Mouse (Mus musculus): Measurements from ENCODE around the gene Fgfr2.

Fgfr2 gene

DNA sequence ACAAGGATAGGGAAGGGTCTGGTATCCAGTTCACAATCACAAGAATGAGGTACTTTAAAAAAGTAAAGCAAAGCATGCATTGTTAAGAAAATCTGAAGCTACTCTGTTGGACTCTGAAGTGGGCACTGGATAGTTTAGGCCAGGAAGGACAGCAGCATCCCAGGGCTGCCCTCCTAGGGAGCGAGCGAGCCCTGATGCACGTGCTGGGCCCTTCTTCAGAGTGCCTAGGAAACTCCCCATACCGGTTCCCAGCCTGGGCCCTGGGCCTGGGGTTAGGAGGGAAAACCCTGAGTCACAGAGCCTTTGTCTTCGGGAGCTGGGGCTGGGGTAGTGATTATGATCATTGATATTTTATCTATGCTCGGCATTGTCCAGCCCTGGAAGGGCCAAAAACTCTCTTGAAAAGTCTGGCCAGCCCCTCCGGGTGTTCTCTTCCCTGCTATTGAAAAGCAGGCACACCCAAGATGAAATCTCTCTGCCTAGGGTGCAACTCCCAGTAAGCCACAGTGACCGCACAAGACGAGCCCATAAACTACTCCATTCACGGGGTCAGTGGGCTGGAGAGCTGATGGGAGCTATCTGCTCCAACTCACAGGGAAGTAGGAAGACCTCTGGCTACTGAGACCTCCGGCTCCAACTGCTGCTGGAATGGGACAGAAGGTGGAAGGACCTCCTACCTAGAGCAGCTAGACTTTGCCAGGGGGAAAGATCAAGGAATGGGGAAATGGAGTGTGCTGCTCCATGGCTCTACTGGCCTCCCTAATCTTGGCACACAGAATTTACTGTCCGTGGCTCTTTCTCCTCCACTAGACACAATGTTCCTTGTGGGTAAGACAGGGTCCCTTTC lies 354.4 kb downstream of the Fgfr2 start:
- no peak for DNase-seq

GRCm38 (mm10) chr7:132767999-132768370 lies 355.2 kb downstream of the Fgfr2 start:
- no peak for DNase-seq

DNA sequence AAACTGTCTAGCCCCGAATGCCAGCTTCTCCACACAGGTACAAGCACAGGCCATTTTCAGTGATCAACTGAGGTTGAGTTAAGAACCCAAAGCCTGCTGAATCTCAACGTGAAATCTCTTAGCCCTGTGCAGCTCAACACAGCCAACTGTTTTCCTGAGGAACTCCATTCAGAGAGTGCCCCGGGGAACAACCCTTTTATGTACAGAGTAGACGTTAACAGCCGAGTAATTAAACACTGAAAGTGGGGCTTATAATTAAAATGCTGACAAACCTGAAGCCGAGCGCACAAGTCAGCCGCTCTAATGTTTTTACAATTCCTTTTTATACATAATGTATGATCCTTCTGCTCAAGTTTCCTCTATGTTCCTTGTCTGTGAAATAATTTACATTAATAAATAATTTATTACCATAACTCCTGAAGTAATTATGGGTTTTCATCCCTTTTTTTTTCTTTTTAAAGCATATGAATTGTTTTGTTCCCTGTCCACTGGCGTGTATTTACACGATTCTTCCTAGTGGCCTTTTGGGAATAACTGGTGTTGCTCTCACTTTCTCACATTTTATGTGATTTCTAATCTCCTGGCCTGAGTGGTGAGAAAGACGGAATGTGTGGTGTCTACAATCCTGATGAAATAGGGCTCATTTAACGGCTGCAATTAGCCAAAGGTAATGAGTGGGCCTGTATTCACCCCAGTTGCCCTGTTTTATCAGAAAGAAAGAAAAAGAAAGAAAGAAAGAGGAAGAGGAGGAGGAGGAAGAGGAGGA lies 355.7 kb downstream of the Fgfr2 start:
- no peak for DNase-seq

GRCm38 (mm10) chr7:132766235-132766871 lies 356.8 kb downstream of the Fgfr2 start:
- DNase-seq, result peak; percentile 54

- DNase-seq, result no peak
These were observed 357.4 kb downstream of the Fgfr2 start for GRCm38 (mm10) chr7:132765629-132766186.

- DNase-seq, result no peak
These were observed 358.2 kb downstream of the Fgfr2 start for GRCm38 (mm10) chr7:132764896-132765491.

DNA sequence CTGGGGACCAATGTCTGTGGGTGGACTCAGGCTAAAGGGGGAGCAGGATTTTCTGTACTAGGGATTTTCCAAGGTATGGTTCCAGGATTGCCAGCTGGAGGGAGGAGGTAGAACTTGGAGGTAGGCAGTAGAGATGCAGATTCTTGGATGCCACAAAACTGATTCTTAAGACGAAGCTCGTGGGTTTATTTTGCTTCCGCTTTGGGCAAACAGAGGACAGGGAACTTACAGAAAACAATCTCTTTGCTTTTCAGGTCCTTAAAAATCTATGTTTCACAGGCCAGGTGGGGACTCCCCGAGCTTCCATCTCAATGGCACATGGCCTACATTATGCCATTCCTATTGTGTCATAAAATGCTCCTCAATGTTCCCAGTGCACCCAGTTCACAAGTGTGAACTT lies 358.8 kb downstream of the Fgfr2 start:
- DNase-seq, result no peak

- no peak for DNase-seq
These were observed 359.2 kb downstream of the Fgfr2 start for GRCm38 (mm10) chr7:132763911-132764310.

DNA sequence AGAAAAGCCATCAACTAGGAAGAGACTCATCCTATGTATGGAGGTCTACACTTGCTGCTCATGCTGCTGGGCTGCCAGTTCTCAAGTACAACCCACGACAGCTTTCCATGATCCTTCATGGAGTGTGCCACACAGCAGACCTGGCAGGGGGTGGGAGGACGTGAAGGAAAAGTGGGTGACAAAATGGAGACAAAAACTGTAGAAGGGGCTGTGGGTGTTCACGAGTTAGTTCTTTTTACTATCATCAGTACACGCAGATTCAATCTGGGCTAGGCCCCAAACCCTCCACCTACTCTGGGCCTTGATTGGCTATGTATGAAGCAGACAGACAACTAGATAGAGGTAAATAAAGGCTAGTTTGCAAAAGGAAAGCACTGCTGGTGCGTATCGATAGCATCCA lies 359.8 kb downstream of the Fgfr2 start:
- no peak for DNase-seq

DNA sequence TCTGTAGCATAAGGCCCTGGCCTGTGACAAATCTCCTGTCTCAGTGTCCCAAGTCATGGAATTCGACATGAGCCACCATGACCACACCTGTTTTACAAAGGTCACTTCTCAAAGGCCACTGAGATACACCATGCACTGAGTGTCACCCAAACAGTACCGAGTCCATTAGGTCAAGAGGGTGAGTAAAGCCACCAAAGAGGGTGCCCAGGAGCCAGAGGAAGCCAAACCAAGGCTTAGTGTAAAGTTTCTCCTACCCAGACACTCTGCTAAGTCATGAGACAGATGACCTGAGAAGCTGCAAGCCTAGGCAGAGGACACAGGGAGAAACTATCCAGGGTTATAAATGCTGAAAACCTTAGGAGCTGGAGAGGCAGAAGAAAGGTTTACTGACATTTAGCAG lies 361.7 kb downstream of the Fgfr2 start:
- no peak for DNase-seq

DNA sequence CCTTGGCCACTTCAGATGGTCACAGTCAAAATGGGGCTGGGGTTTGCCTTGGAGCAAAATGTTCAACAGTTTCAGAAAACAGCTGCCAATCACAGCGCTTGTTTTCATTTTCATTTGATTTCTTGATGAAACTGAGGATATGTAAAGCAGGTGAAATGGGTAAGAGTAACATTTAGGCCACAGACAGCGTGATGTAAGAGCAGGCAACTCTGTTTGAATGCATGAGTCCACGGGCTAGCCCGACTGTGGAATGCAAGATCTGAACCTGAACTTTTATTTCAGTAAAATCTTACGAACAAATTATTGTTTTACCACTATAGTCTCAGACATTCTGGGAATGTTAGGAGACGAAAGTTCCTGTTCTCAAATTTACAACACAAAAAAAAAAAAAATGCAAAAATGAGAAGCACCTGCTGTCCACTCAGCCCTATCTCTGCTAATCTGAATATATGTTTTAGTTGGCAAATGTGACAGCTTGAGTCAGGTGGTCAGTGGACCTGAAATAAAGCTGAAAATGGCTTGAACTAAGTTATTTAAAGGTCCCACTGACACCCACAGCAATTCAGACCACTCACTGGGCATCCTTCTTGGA lies 362.5 kb downstream of the Fgfr2 start:
- DNase-seq, result no peak

DNA sequence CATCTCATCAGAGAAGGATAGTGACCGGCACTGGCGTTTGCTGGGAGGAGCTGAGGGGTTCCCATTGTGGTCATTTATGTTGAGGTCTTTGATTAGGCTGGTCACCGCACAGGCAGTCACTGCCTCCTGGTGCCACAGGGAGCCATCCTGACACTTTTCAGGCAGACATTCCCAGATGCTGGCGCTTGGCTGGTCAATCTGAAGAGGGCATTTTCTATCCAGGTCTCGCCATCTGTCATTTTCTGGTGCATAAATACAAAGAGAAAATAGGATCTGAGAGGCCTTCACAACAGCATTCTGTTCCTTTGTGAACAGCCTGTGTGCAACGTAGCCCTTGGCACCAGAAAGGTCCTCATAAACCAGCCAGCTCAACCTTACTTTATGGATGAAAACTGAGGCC lies 363.2 kb downstream of the Fgfr2 start:
- no peak for DNase-seq

DNA sequence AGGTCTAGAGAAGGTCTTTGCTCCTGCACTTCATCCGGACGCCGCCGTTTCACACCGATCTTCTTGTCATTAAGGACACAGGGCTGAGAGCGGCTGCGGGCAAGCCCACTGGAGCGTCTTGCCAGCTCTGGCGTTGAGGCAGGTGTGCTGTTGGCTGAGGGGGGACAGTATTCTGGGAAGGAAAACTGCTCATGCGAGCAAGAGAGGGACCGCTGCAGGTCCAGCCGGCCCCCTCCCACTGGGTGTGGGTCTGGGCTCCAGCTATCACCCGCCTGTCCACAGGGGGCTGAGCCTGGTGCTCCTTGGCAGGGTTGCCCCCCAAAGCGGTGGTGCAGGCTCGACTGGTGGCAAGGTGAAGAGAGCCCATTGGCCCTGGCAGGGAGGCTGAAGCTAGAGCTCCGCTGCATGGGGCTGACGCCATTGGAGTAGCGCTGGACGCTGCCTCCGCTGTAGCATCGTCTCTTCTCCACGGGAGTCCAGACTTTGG lies 363.7 kb downstream of the Fgfr2 start:
- no peak for DNase-seq

- no peak for DNase-seq
These were observed 364.3 kb downstream of the Fgfr2 start for GRCm38 (mm10) chr7:132758875-132759274.

GRCm38 (mm10) chr7:132756325-132756724 lies 366.8 kb downstream of the Fgfr2 start:
- no peak for DNase-seq

DNA sequence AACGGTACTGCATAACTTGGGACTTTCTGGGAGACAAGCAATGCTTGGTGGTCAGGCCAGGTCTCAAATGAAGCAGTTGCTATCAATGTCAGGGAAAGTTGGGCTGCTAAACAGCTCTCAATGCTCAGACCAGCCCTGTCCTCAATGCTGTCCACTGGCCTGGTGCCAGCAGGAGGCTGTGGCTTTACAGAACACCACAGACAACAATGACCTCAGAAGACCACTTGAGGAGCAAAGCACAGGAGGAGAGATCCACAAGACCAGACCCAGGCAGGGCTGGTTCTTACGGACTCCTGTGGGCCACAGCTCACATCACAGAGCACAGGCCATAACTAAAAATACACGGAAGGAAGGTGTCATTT lies 368.8 kb downstream of the Fgfr2 start:
- DNase-seq, result peak; percentile 60

DNA sequence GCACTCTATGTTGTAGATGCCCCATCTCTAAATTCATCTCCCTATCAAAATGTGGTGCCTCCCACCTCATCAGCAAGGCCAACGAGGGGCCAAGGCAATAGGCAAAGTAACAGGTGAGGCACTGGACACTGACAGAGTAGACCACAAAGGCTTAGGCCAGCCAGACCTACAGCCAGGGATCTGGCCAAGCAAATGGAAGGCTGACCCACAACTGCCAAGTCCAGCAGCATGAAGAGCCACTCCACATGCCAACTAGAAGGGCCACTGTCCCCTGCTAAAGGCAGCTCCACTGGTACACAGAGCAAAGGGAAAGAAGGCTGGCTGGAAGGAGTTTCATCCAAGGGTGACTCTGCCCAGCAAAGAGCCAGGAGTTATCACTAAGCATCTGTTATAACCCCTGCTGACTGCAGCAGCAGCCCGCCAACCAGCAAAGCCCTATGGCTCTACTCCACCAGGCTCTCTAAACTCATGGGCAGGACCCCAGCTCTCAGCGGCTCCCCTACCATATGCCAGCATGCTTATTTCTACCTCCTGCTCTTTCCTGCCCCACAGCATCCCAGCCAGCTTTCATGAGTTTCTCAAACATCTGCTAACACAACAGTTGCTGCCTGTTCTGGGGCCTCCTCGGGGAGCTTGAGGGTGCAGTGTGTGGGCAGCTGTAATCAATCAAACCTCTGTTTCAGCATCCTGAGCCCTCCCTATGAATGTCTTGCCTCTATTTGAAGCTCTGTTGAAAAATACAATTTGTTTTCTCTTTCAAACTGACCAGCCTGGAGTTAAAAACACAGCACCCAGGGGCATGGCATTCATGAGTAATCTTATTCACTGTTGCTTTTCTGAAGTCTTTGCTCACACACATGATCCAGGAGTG lies 369.4 kb downstream of the Fgfr2 start:
- no peak for DNase-seq

DNA sequence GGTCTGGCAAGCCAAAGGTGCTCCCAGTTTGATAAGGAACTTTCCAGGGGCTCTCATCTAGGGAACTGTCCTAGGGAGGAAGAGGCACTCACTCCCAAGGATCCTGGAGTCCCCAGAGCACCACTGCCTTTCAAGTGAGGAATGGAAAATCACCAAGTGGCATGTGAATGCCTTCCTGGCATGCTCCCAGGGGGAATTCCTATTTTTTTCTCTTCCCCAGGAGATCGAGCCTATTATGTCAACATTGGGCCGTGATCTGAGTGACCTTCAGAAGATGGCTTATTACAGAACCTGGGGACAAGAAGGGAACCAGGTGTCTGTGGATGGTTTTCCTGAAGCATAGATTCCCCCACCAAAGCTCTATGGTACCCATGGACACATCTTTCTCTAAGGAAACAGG lies 371.4 kb downstream of the Fgfr2 start:
- peak; percentile 34 for DNase-seq

DNA sequence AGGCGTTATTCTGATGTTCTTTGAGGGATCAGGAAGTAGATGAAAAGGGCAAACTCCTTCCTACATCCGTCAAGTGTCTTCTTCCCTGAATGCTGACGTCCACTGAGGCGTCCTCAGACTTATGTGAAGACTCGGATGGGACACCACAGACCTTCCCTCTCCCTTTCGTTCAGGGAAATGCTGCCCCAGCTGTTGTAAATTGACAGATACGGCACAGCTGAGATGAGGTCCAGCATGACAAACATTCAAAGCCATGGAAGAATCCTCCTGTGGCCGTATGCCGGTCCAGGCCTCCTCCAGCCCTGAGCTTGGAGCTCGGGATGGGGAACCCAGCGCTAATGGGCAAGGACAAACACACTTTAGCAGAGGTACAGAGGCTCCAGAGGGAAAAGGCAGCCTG lies 373.6 kb downstream of the Fgfr2 start:
- DNase-seq, result no peak

- DNase-seq, result no peak
These were observed 374.9 kb downstream of the Fgfr2 start for GRCm38 (mm10) chr7:132748076-132748769.

DNA sequence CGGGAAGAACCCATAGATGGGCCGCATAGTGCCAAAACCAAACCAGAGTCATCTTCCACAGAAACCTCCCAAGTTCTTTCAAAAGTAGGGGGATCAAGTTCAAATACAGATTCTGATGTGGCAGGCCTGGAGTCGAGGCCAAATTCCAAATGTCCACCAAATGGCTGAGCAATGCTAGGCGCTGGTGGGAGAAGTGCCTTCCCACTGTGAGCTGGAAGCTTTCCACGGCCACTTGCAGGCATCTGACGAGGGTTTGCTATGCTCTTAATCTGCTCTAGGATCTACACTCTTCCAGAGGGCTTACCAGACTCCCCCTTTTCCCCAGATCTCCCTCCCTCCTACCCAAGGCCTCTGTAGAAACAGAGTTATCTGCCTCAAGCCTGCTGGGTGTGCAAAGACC lies 376.1 kb downstream of the Fgfr2 start:
- no peak for DNase-seq
